Mouse (Mus musculus): Measurements from ENCODE around the gene Cfap43. TPM values are rescaled to one million over a fixed set of nuclear protein-coding genes. Genes with fewer than 3 reads are reported as not detected.

Cfap43 gene
- polyA plus RNA-seq, 1 experiment from 2014 or later: 1.4 TPM

GRCm38 (mm10) chr19:47867628-47868175, 51.4 kb downstream of the Cfap43 start:
- no peak overlapping the region for H3K27ac ChIP-seq (ENCODE audit: low read depth, low read length)
- 72% methylated on average over 4 of the region's 4 CpGs for WGBS
- DNase-seq (ENCODE audit: low spot score) (no peak), ATAC-seq (no peak)
- no peaks in the 10 kb centered on the region for H3K36me3 ChIP-seq (ENCODE audit: control insufficient read depth, insufficient read depth, low read length)
- H3K4me3 ChIP-seq (ENCODE audit: low read depth, low read length): no peak overlapping the region
- H3K9ac ChIP-seq (ENCODE audit: low read length): no peak overlapping the region
- H3K27me3 ChIP-seq (replicated peaks; ENCODE audit: control insufficient read depth, insufficient read depth, low read length): no peaks in the 10 kb centered on the region
- no peaks in the 10 kb centered on the region for H3K9me3 ChIP-seq (replicated peaks; ENCODE audit: control insufficient read depth, low read length)
- H3K4me1 ChIP-seq (ENCODE audit: control insufficient read depth, insufficient read depth, low read length): 0 out of 2 replicates have a peak, but pooled peaks cover 4% of the 10 kb centered on the region
- no peak overlapping the region for H3K4me2 ChIP-seq (ENCODE audit: low read length)

GRCm38 (mm10) chr19:47865353-47865947, 53.6 kb downstream of the Cfap43 start, which contains the start of gene Gsto2:
Gene Gsto2, plus strand, starts transcription at chr19:47865534.
- peak; percentile 99 for DNase-seq (ENCODE audit: low spot score)
- H3K9me3 ChIP-seq (replicated peaks; ENCODE audit: control insufficient read depth, low read length): no peaks in the 10 kb centered on the region
- H3K36me3 ChIP-seq (ENCODE audit: control insufficient read depth, insufficient read depth, low read length): no peaks in the 10 kb centered on the region
- H3K4me2 ChIP-seq (ENCODE audit: low read length): peak within 1 kb of the TSS; percentile 76
- H3K27ac ChIP-seq (ENCODE audit: low read depth, low read length): peak within 1 kb of the TSS; percentile 87
- H3K4me1 ChIP-seq (ENCODE audit: control insufficient read depth, insufficient read depth, low read length): 0 out of 2 replicates have a peak, but pooled peaks cover 4% of the 10 kb centered on the region
- peak within 1 kb of the TSS; percentile 55 for H3K4me3 ChIP-seq (ENCODE audit: low read depth, low read length)
- H3K27me3 ChIP-seq (replicated peaks; ENCODE audit: control insufficient read depth, insufficient read depth, low read length): no peaks in the 10 kb centered on the region
- peak within 1 kb of the TSS; percentile 89 for H3K9ac ChIP-seq (ENCODE audit: low read length)
- WGBS: under 1% methylated on average over 49 of the region's 49 CpGs
- peak; percentile 100 for ATAC-seq

- peak overlapping the region; percentile 89; the same call in 1 of the 2 replicates for H3K9ac ChIP-seq (ENCODE audit: low read length)
- WGBS: 85% methylated on average over 7 of the region's 7 CpGs
- peak overlapping the region; percentile 55 for H3K4me3 ChIP-seq (ENCODE audit: low read depth, low read length)
- H3K4me2 ChIP-seq (ENCODE audit: low read length): peak overlapping the region; percentile 76
- no peak overlapping the region for H3K27ac ChIP-seq (ENCODE audit: low read depth, low read length)
- no peaks in the 10 kb centered on the region for H3K36me3 ChIP-seq (ENCODE audit: control insufficient read depth, insufficient read depth, low read length)
- no peak for ATAC-seq
- H3K4me1 ChIP-seq (ENCODE audit: control insufficient read depth, insufficient read depth, low read length): 0 out of 2 replicates have a peak, but pooled peaks cover 4% of the 10 kb centered on the region
- H3K9me3 ChIP-seq (replicated peaks; ENCODE audit: control insufficient read depth, low read length): no peaks in the 10 kb centered on the region
- no peak for DNase-seq (ENCODE audit: low spot score)
- no peaks in the 10 kb centered on the region for H3K27me3 ChIP-seq (replicated peaks; ENCODE audit: control insufficient read depth, insufficient read depth, low read length)
Measured at GRCm38 (mm10) chr19:47864721-47865120, 54.4 kb downstream of the Cfap43 start.

- H3K27ac ChIP-seq (ENCODE audit: low read depth, low read length): no peak overlapping the region
- H3K4me2 ChIP-seq (ENCODE audit: low read length): no peak overlapping the region
- H3K9me3 ChIP-seq (replicated peaks; ENCODE audit: control insufficient read depth, low read length): no peaks in the 10 kb centered on the region
- DNase-seq (ENCODE audit: low spot score) (no peak), ATAC-seq (no peak)
- H3K9ac ChIP-seq (ENCODE audit: low read length): no peak overlapping the region
- 0 out of 2 replicates have a peak, but pooled peaks cover 4% of the 10 kb centered on the region for H3K4me1 ChIP-seq (ENCODE audit: control insufficient read depth, insufficient read depth, low read length)
- no peaks in the 10 kb centered on the region for H3K27me3 ChIP-seq (replicated peaks; ENCODE audit: control insufficient read depth, insufficient read depth, low read length)
- WGBS: 97% methylated on average over 9 of the region's 9 CpGs
- H3K36me3 ChIP-seq (ENCODE audit: control insufficient read depth, insufficient read depth, low read length): no peaks in the 10 kb centered on the region
- H3K4me3 ChIP-seq (ENCODE audit: low read depth, low read length): no peak overlapping the region
Measured at GRCm38 (mm10) chr19:47864051-47864450, 55.0 kb downstream of the Cfap43 start.

GRCm38 (mm10) chr19:47862581-47862980, 56.5 kb downstream of the Cfap43 start:
- Histone ChIP-seq H3K27me3 (replicated peaks; ENCODE audit: control insufficient read depth, insufficient read depth, low read length) (no peaks in the 10 kb centered on the region), H3K4me3 (ENCODE audit: low read depth, low read length) (no peak overlapping the region), H3K9me3 (replicated peaks; ENCODE audit: control insufficient read depth, low read length) (no peaks in the 10 kb centered on the region), H3K36me3 (ENCODE audit: control insufficient read depth, insufficient read depth, low read length) (no peaks in the 10 kb centered on the region; the same call in 1 of the 2 replicates), H3K9ac (ENCODE audit: low read length) (no peak overlapping the region), H3K4me2 (ENCODE audit: low read length) (no peak overlapping the region), H3K27ac (ENCODE audit: low read depth, low read length) (no peak overlapping the region), H3K4me1 (ENCODE audit: control insufficient read depth, insufficient read depth, low read length) (0 out of 2 replicates have a peak, but pooled peaks cover 4% of the 10 kb centered on the region)
- 95% methylated on average over 3 of the region's 3 CpGs for WGBS
- DNase-seq (ENCODE audit: low spot score) (no peak), ATAC-seq (no peak)

- WGBS: 93% methylated on average over 8 of the region's 8 CpGs
- Histone ChIP-seq H3K4me2 (ENCODE audit: low read length) (no peak overlapping the region), H3K27ac (ENCODE audit: low read depth, low read length) (no peak overlapping the region), H3K4me1 (ENCODE audit: control insufficient read depth, insufficient read depth, low read length) (peaks cover 3% of the 10 kb centered on the region), H3K4me3 (ENCODE audit: low read depth, low read length) (no peak overlapping the region), H3K27me3 (replicated peaks; ENCODE audit: control insufficient read depth, insufficient read depth, low read length) (no peaks in the 10 kb centered on the region), H3K36me3 (ENCODE audit: control insufficient read depth, insufficient read depth, low read length) (no peaks in the 10 kb centered on the region; the same call in 1 of the 2 replicates), H3K9me3 (replicated peaks; ENCODE audit: control insufficient read depth, low read length) (no peaks in the 10 kb centered on the region), H3K9ac (ENCODE audit: low read length) (no peak overlapping the region)
- DNase-seq (ENCODE audit: low spot score) (no peak), ATAC-seq (no peak)
Measured at GRCm38 (mm10) chr19:47859180-47859579, 59.9 kb downstream of the Cfap43 start.

GRCm38 (mm10) chr19:47857957-47858942, 60.8 kb downstream of the Cfap43 start:
- no peak overlapping the region for H3K9ac ChIP-seq (ENCODE audit: low read length)
- DNase-seq (ENCODE audit: low spot score) (no peak), ATAC-seq (no peak)
- 82% methylated on average over 18 of the region's 18 CpGs for WGBS
- H3K36me3 ChIP-seq (ENCODE audit: control insufficient read depth, insufficient read depth, low read length): no peaks in the 10 kb centered on the region; the same call in 1 of the 2 replicates
- H3K4me3 ChIP-seq (ENCODE audit: low read depth, low read length): no peak overlapping the region
- H3K9me3 ChIP-seq (replicated peaks; ENCODE audit: control insufficient read depth, low read length): no peaks in the 10 kb centered on the region
- H3K27ac ChIP-seq (ENCODE audit: low read depth, low read length): no peak overlapping the region
- no peak overlapping the region for H3K4me2 ChIP-seq (ENCODE audit: low read length)
- no peaks in the 10 kb centered on the region for H3K27me3 ChIP-seq (replicated peaks; ENCODE audit: control insufficient read depth, insufficient read depth, low read length)
- H3K4me1 ChIP-seq (ENCODE audit: control insufficient read depth, insufficient read depth, low read length): peaks cover 7% of the 10 kb centered on the region

- H3K27me3 ChIP-seq (replicated peaks; ENCODE audit: control insufficient read depth, insufficient read depth, low read length): no peaks in the 10 kb centered on the region
- peaks cover 7% of the 10 kb centered on the region for H3K4me1 ChIP-seq (ENCODE audit: control insufficient read depth, insufficient read depth, low read length)
- H3K9ac ChIP-seq (ENCODE audit: low read length): peak within 1 kb of the TSS; percentile 80
- peak; percentile 95 for ATAC-seq
- peak within 1 kb of the TSS; percentile 96 for H3K4me2 ChIP-seq (ENCODE audit: low read length)
- H3K9me3 ChIP-seq (replicated peaks; ENCODE audit: control insufficient read depth, low read length): no peaks in the 10 kb centered on the region
- peak; percentile 86 for DNase-seq (ENCODE audit: low spot score)
- no peaks in the 10 kb centered on the region; the same call in 1 of the 2 replicates for H3K36me3 ChIP-seq (ENCODE audit: control insufficient read depth, insufficient read depth, low read length)
- WGBS: under 1% methylated on average over 59 of the region's 60 CpGs
- H3K27ac ChIP-seq (ENCODE audit: low read depth, low read length): no peak within 1 kb of the TSS; the same call in 1 of the 2 replicates
- H3K4me3 ChIP-seq (ENCODE audit: low read depth, low read length): peak within 1 kb of the TSS; percentile 57
Measured at GRCm38 (mm10) chr19:47854796-47855783, 64.0 kb downstream of the Cfap43 start, which contains the start of gene Gsto1. Gene Gsto1, plus strand, starts transcription at chr19:47854970.

All from forebrain, embryonic 14.5 days (tissue).